Mouse (Mus musculus) mouse trophoblast stem cell (cell line): ENCODE results near the gene Olfr91.
"Not testable (repeated sequence)": the region's sequence is repeated elsewhere in the genome, so short reads cannot be mapped to it uniquely, and the experiment has no call there.

Experiments
- in situ Hi-C, 2 experiments: fragments of 300-500 bp; cut with MseI, MboI; formaldehyde crosslinking; loops; 2 replicates in 1 of 2; 3 replicates in 1 of 2; pipeline ENCODE4 v1.15.1; 2025

The Olfr91 gene

DNA sequence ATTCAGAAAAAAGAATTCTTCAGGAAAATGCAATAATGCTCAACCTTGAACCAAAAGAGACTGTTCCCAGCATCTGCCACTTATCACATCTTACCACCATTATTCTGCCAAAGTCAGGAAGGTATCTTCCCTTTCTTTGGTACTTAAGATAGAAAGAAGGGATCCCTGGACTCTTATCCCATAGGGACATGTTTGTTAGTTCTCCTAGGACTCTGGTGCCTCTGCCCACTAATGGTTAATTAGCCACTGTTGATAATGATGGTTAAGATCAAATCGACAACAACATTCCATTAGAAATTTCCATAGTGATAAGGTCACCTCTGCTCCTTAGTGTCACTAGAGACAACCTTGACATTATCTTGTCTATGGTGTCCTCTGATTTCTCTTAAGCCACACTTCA, at the start of gene Olfr91:
Gene Olfr91 (minus strand): TSS at position 101 of the 400 bp plus-strand sequence.
- in situ Hi-C loops = no loop called here

DNA sequence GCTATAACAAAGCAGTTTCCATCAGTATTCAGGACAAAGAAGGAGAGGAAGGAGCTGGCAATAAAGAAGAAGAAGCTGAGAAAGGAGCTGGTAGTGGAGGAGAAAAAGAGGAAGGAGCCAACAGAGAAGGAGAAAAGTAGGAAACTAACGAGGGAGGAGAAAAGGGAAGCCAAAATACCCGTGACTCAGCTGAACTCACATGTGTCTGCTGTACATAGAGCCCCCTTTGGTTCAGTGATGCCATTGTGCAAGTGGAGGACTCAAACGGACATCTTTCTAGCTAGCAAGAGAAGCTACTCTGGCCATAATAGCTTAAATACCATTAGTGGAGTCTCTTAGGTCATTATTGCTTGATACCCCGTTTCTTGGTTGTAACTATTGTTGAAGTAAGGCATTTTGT, 33.3 kb upstream of the Olfr91 start:
- in situ Hi-C loops = not testable (repeated sequence)

DNA sequence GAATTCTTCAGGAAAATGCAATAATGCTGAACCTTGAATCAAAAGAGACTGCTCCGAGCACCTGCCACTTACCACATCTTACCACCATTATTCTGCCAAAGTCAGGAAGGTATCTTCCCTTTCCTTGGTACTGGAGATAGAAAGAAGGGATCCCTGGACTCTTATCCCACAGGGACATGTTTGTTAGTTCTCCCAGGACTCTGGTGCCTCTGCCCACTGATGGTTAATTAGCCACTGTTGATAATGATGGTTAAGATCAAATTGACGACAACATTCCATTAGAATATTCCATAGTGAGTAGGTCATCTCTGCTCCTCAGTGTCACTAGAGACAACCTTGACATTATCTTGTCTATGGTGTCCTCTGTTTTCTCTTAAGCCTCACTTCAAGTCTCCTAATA, 21.9 kb upstream of the Olfr91 start, which contains the start of gene Olfr92:
Gene Olfr92 (minus strand): TSS at position 101 of the 400 bp plus-strand sequence.
- in situ Hi-C loops = loop anchor here in 1 of 2 experiments (10.0 kb wide), 1 partner anchor 1395 kb away; no protein-coding TSS in a partner anchor

DNA sequence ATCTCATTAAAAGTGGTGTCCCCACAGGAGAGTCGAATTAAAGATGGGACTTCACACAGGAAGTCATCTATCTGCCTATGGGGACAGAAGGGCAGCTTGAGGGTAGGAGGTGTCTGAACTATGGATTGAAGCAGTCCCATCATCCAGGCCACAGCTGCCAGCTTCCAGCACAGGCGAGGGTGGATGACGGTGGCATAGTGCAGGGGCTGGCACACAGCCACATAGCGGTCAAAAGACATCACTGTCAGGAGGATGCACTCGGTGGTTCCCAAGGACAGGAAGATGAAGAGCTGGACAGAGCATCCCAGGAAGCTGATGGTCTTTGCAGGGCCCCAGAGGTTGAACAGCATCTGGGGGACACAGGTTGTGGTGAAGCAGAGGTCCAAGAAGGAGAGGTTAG, 4.8 kb downstream of the Olfr91 start:
- in situ Hi-C loops = no loop called here

DNA sequence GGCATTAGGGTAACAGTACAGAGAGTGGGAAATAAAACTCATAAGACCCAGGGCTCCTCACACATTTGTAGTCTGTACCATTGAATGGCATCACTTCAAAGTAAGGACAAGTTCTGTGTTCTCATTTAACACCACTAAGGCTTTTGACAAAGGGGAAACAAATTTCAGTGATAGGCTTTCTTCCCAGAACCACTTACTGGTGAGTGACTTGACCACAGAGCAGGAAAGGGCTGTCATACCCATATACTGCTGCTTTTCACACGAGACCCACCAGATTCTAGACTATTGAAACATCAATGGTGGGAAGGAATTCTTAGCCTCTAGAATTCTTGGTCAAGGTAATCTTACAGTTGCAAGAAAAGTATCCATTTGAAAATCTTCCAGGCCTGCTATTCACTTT, 5.9 kb downstream of the Olfr91 start:
- in situ Hi-C loops = no loop called here

DNA sequence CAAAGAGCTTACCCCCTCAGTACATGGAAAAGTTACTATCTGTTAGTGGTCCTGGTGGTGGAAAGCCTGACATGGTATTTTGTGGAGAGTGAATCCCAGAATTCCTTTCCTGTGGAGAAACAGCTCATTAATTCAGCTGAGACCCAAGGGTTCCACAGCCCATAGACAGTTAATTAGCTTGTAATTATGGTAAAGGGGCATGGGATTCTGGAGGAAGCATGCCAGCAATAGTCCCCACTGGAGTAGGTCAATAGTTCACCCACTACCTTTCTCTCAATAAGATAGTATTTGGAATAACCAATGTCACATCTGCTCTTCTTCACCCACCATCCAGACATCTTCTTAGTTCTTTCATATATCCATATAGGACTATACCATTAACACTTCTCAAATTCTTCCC, 9.7 kb downstream of the Olfr91 start, which contains the start of gene Olfr90:
Gene Olfr90 (minus strand): TSS at position 101 of the 400 bp plus-strand sequence.
- in situ Hi-C loops = loop anchor here in 1 of 2 experiments (10.0 kb wide), 1 partner anchor 1354 kb away; no protein-coding TSS in a partner anchor

DNA sequence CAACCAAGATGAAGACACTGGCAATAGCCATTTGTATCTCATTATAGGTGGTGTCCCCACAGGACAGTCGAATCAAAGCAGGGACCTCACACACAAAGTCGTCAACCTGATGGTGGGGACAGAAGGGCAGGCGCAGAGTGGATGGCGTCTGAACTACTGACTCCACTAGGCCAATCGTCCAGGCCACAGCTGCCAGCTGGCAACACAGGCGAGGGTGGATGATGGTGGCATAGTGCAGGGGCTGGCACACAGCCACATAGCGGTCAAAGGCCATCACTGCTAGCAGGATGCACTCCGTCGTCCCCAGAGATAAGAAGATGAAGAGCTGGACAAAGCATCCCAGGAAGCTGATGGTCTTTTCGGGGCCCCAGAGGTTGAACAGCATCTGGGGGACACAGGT, 12.5 kb downstream of the Olfr91 start:
- in situ Hi-C loops = loop anchor here in 1 of 2 experiments (10.0 kb wide), 1 partner anchor 1351 kb away; no protein-coding TSS in a partner anchor

DNA sequence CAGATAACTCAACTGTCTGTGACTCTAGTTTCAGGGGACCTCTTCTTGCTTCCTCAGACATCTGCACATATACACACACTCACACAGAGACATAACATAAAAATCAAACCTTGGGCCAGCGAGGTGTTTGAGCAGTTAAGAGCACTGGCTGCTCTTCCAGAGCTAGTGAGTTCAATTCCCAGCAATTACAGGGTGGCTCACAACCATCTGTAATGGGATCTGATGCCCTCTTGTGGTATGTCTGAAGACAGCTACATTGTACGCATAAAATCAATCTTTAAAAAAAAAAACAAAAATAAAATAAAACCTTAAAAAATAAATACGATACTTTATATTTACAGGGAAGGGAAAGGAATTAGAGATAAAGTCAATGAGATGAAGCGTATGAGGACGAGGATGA, 13.4 kb downstream of the Olfr91 start:
- in situ Hi-C loops = loop anchor here in 1 of 2 experiments (5.0 to 10.0 kb wide), 2 partner anchors 118 to 1350 kb away; partner anchors contain the start of gene Olfr94

DNA sequence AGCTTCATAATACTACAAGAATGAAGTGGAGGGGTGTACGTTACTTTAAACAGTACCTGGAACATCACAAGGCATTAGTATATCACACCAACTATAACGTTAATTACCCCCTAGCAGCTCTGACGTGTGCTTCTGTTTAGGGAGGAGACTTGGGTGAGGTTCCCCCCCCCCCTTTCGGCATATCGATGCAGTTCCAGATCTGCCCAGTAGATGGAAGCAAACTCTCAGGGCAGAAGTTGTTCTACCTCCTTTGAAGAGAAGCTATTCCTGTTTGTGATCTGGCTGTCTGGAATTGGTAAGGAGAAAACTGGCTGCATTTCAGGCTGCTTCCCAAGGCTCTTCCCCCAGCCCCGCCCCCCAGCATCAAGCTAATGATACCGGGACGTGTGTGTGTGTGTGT, 14.8 kb downstream of the Olfr91 start:
- in situ Hi-C loops = loop anchor here in 1 of 2 experiments (5.0 to 10.0 kb wide), 2 partner anchors 119 to 1349 kb away; partner anchors contain the start of gene Olfr94

DNA sequence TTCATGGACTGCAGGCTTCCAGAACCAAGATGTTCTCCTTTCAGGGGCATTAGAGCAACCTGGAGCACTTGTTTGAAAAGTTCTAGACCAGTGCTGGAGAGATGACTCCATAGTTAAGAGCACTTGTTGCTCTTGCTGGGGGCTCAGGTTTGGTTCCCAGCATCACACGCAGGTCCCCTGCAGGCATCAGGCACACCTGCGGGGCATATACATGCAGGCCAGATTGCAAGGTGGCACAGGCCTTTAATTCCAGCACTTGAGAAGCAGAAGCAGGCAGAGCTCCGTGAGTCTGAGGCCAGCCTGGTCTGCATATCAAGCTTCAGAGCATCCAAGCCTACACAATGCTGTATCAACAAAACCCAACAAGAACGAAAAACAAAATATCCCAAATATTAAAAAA, 16.4 kb downstream of the Olfr91 start:
- in situ Hi-C loops = loop anchor here in 1 of 2 experiments (5.0 to 10.0 kb wide), 2 partner anchors 121 to 1347 kb away; partner anchors contain the start of gene Olfr94

DNA sequence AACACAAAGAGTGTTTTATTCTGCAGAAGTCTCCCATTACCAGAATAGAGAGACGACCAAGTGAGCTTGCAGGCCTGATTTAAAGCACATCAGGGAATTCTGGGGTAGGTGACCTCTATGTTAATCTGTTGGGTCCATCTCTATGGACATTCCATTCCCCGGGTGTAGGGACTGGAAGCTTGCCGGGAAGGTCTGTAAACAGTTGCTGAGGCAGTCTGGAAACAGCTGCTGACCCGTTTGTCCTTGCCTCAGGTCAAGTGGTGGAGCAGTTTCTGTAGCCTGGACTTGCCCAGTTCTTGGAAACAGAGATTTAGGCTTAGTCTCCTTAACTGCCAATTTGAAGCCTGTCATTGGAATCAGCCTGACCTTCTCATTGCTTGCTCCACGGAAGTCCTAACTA, 18.0 kb downstream of the Olfr91 start:
- in situ Hi-C loops = loop anchor here in 1 of 2 experiments (5.0 to 10.0 kb wide), 2 partner anchors 122 to 1345 kb away; partner anchors contain the start of gene Olfr94

DNA sequence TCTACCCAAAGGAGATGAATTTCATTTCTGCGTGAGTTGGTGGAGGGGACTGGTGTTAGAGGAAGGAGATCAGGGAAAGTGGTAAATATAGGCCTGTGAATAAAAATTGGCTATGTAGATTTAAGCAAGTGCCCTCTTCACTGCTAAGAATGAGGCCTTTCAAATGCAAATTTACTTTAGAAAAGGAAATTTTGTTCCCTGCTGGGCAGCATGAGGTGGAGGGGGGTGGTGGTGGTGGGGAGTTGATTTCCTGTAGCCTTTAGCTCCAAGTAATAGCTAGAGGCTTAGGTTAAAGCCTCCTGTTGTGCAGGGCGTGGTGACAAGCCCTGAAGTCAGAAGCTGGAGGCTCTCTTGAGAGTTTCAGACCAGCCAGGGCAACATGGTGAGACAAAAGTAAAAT, 19.1 kb downstream of the Olfr91 start:
- in situ Hi-C loops = loop anchor here in 1 of 2 experiments (5.0 kb wide), 1 partner anchor 123 kb away; the partner anchor contains the start of gene Olfr94

DNA sequence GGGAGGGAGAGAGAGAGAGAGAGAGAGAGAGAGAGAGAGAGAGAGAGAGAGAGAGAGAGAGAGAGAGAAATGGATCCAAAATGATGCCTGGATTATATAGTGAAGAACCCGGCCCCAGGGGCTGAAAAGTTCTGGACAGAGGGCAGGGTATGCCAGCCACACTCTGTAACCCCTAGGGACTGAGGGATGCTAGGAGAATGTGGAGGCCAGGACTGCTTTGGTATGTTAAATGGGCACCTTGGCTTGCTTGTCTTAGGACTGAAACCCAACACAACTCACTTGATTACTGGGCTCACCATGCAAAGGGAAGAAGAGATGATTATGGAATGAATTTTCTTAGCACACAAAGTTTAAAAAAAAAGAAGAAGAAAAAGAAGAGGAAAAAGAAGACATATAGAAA, 19.9 kb downstream of the Olfr91 start:
- in situ Hi-C loops = loop anchor here in 1 of 2 experiments (5.0 kb wide), 1 partner anchor 124 kb away; the partner anchor contains the start of gene Olfr94

DNA sequence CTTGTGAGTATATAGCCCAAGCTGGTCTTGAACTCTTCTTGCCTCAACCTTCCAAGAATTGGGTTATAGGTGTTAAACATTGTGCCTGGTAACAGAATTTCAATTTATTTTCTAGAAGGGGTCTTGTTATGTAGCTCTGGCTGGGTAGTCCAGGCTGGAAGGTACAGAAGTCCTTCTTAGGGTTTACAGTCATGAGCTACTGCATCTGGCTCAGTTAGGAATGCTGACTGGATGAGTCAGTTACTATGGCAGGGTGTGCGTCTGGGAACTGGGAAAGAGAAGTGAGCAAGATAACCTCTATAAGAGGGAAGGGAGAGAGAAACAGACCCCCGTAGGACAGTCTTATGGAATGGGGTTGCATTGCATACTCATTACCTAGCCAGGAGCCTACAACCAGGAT, 22.3 kb downstream of the Olfr91 start:
- in situ Hi-C loops = loop anchor here in 1 of 2 experiments (5.0 kb wide), 1 partner anchor 127 kb away; the partner anchor contains the start of gene Olfr94

DNA sequence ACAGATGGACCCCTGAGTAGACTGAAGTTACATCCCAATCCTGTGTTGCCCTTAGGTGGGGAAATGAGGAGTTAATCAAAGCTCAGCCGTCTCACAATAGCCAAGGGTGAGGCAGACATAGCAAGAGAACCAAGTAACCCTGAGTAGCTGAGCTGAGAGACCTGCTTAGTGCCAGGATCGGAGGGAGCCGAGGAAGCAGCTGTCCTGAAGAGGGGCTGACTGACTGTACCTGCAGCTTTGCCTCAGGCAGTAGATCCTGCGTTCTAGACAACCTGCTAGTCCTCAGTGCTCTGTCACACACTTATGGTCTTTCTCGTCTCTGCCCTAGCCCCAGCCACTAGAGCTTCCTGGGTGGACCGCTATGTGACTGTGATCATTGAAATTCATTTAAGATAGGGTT, 22.9 kb downstream of the Olfr91 start:
- in situ Hi-C loops = loop anchor here in 1 of 2 experiments (5.0 kb wide), 1 partner anchor 127 kb away; the partner anchor contains the start of gene Olfr94

DNA sequence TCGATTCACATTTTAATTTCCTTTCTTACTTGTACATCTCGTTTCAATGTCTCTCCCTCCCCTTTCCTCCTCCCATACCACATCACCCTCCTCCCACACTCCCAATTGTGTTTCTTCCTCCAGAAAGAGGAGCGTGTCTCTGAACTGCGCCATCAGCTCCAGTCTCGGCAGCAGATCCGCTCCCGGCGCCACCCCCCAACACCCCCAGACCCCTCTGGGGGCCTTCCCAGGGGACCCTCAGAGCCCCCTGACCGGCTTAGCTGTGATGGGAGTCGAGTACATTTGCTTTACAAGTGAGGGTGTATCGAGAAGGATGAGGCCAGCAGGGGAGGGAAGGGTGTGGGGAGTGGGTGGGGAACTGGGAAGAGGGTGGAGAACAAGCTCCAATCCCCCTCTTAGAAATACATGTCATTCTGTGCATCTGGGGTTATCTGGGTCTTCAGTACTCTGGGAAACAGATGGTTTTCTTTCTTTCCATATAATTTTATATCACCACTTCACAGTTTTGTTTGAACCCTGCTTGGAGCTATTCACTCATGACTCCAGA, 25.3 kb downstream of the Olfr91 start:
- in situ Hi-C loops = no loop called here

DNA sequence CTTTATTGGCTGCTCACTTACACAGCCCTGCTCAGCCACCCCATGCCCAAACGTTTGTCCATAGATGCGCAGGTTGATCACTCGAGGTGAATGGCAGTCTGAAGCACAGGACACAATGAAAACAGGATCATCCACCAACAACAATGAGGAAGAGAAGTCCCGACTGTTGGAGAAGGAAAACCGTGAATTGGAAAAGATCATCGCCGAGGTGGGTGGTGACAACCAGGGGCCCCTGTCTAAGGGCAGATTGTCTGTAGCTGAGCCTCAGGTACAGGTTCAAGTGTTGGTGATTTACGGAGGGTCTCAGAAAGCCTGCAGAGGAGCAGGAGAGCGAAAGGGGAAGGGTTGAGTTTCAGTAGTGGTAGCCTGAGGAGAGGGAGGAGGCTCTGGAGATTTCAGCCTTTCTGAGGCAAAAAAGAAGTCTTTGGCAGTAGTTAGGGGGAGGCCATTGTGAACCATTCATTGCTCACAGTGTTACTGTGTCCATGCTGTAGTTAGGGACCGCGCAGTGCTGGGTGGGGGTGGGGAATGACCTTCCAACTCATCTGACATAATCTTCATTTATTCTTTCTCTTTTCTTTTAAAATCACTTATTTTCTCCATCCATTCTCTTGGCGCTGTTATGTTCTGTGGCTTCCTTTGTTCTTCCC, 25.9 kb downstream of the Olfr91 start:
- in situ Hi-C loops = no loop called here

DNA sequence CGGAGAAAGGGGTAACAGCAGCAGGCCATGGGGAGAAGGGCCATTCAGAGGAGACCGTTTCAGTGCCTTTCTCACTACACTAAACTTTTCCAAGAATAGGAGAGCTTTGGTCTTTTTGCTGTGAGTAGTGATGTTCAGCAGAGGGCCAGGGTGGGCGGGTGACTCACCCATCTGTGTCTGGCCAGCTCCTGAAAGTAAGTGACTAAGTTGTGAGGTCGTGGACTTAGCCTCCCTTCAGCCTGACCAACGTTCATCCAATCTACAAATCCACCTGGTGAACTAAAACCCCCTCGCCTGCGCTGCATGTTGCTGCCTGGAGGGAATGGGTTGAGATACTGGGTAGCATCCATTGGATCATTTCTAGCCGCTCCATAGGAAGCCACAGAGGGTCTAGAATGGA, 28.0 kb downstream of the Olfr91 start:
- in situ Hi-C loops = no loop called here

DNA sequence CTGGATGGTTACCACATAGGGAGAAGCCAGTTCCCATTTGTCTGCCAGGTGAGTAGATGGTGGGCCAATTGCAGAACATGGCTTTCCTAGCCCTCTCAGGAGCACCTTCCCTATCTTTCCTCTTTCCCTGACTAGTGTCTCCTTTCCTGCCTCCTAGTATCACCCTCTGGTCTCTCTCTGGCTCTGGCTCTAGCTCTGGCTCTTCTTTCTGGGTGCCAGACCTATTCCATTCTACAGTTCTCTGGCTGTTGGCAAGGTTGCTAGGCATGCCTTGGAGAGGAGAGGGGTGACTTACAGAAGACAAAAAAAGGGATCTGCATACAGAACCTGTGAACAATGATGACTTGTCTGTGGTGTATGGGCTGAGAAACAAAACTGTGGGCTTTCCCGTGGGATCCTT, 30.2 kb downstream of the Olfr91 start:
- in situ Hi-C loops = no loop called here

DNA sequence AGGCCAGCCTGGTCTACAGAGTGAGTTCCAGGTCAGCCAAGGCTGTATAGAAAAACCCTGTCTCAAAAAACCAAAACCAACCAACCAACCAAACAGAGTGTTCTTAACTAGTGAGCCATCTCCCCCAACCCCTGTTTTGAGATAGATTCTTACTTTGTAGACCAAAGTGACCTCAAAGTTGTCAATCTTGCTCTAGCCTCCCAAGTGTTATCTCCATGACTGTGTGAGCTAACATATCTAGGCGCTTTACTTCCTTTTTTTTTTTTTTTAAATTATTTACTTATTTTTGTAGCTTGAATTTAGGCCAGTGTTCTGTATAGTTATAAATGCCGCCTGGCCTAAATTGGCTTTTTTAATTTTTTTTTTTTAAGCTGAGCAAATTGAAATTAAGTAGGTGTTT, 32.1 kb downstream of the Olfr91 start:
- in situ Hi-C loops = no loop called here

DNA sequence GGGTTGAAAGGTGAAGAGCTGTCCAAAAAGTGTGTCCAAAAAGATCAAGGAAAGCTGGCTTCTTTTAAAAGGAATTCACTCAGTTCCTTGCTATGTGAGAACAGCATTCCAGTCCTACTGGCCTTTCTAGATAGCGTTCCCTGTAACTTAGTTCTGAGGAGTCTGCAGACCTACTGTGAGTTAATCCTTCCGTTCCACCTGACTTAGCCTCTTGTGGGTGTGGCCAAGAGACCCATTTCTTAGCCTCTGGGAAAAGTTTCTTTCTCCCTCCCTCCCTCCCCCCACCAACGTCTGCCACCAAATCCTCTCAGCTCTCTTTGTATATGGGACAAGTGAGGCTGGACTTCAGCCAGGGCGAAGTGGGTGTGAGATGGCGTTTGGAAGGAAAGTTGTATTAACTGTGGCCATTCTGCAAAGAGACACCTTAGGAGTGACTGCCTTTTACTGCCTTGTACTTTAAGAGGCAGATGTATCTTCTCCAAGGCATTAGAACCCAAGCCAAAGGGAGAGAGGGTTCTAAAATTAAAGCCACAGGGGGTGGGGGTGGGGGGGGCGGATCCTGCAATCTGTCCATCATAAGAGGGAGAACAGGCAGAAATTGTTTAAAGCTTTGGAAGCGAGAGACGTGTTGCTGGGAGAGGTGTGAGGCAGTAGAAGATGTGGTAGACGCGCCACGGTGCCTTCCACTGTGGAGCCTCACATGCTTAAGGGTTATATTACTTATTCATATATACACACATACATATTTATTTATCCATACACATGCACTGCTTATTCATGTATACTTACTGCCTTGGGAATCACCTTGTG, 34.2 kb downstream of the Olfr91 start:
- in situ Hi-C loops = no loop called here

DNA sequence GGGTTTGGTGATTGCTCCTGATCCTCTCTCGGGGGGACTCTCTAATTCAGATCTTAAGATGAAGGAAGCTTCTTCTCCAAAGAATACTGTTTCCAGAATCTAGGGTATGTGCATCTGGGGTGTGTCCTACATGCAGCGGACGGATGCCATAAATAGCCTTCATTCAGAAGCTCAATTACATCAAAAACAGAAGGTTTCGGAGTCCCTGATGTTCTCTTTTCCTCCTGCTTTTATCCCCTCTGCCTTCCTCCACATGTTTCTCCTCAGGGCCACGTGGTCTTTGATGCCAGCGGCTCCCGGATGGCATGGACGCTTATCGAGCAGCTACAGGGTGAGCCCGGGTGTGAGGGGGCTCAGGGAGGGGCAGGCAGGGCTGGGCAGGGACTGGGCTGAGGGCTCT, 35.0 kb downstream of the Olfr91 start:
- in situ Hi-C loops = no loop called here
